Mouse (Mus musculus): ENCODE measurements around the gene Eif4g2.
A peak's percentile ranks its signal among the peaks of the same experiment; 100 is the strongest.

The Eif4g2 gene

DNA sequence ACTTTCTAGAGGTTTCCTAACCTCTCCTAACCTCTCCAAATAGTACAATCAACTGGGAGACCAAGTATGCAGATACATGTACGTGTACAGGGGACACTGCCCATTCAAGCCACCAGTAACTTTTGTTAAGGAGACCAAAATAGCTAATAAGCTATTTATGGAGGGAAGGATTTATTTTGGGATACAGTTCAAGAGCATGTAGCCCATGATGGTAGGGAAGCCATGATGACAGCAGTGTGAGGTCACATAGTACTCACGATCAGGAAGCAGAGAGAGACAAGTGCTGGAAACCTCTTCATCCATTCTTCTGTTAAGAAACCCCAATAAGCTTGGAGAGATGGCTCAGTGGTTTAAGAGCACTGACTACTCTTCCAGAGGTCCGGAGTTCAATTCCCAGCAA lies 14.6 kb downstream of the Eif4g2 start:
- no peak for DNase-seq

DNA sequence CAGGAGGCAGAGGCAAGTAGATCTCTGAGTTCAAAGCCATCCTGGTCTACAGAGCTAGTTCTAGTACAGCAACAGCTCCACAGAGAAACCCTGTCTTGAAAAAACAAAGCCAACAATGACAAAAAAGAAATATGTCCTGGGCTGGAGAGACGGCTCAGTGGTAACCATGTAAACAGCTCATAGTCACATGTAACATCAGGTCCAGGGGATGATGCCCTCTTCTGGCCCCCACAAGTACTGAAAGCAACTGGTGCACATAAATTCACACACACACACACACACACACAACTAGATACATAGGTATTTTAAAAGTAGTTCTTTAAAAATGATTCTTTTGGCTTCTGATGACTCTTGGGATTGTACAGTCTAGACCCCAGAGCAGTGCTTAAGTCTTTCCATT lies 19.9 kb downstream of the Eif4g2 start:
- no peak for DNase-seq

DNA sequence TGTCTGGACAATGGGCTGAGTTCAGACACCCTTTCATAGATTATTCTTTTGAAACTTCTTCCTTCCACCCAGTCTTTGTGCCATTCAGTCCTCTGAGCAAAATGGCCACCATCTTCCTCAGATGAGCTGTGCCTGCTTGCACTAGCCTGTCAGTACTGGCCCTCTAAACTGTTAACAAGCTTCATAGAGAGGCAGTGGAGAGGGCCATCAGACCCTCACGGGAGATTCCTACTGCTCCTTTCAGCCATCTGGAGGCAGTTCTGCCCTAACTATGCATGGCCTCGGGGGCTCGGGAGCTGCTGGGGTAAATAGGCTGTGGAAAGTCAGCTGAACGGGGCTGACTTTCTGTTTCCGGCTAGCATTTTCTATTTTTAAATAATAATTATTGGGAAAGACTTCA lies 23.3 kb downstream of the Eif4g2 start:
- DNase-seq: no peak

DNA sequence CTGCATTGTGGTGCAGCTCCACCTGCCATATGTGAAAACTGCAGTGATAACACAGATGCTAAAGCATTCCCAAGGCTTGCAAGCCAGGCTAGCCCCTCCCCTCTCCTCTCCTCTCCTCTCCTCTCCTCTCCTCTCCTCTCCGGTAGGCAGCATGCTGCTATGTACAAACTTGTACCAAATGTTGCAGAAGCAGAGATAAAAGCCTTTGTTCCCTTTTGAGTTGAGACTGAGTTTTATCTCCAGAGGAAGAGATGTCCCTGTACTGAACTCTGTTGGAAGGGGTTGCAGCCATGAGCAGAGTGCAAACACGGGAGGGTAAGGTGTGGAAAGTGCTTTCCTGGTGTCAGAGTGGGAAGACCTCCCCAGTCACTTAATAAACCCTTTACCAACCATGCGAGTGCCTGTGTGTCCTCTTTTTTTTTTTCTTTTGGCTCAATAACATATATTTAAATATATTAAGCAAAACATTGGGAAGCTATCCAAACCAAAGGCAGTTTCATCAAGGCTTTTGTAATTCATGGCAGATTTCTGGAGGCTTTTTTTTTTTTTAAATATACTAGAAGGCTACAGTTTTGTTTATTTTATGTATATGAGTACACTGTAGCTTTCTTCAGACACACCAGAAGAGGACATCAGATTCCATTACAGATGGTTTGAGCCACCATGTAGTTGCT lies 26.7 kb downstream of the Eif4g2 start:
- DNase-seq: no peak

DNA sequence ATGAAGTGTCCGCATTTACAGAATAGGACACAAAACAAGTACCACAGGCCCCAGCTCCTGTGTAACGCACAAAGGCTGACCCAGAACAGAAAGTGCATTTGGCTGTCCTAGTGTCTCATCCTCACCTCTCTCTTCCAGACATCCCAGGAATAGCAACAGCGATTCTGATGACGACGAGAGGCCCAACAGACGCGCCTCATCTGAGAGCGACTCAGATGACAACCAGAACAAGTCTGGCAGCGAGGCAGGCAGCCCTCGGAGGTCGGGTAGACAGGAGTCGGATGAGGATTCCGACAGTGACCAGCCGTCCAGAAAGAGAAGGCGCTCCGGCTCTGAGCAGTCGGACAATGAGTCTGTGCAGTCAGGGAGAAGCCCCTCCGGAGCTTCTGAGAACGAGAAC lies 27.6 kb downstream of the Eif4g2 start:
- no peak for DNase-seq

DNA sequence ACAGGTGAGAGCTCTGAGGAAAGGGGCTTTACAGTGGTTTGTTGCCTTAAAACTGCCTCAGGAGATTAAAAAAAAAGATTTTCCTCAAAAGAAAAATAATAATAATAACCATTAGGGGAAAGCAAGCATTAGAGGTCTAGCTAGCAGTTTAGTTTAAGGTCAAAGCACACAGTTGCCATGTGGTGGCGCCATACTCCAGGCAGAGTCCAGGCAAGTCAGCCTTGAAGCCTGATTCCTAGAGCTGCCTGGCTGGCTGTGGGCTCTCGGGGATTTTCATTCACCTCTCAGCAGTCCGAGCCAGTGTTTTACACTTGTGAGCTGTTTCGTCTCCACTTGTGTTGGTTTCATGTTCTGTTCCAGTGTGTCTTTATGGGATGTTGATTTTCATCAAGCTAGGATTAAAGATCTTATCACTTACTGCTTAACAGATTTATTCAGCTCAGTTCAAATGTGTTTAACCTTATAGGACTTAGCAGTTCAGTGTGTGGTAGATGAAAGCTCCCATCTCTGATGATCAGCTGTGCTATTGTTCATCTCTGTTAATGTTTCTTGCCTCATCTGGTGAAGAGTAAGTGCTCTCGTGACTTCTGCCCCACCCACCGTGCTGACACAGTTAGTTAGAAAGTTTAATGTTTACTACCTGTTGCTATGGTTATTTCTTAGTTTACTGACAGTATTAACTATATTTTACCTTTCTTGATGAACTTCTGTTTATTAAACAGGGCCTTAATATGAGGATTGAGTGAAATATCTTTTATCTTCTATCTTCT lies 33.0 kb downstream of the Eif4g2 start:
- DNase-seq: peak; percentile 59 to 66

DNA sequence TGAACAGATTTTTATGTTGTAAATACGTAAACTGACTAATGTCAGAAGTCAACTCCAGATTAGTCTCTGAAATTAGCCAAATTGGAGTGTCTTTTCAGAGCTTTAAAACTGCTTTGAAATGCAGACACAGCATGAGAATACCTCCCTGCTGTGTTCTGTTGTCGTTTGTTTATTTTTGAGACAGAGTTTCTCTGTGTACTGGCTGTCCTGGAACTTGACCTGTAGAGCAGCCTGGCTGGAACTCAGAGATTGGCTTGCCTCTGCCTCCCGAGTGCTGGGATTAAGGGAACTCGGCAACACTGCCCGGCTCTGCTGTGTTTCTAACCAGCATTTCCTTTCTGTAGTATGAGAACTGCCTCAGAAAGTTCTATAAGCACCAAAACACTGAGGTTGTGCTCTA lies 33.9 kb downstream of the Eif4g2 start:
- no peak for DNase-seq

DNA sequence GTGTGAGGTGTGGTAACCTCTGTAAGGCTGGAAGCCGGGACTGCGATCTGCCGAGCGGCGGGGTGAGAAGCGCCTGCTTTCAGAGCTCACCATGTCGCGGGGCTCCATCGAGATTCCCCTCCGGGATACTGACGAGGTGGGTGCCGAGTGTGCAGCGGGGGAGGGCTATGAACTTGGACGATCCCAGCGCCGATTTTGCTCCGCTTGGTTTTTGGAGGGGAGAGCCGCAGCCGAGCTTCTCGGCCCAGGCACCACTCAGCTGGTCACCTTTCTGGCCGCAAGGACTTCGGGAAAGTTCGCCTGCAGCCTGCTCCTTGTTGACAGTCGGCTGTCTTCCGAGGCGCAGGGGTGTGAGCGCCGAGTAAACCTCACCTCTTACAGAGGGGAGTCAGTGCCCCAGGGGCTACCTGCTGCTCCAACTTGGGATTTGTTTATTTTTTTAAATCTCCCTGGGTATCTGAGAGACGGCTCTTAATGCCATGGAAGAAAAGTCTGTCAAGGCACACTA lies 53.7 kb downstream of the Eif4g2 start:
- no peak for DNase-seq

DNA sequence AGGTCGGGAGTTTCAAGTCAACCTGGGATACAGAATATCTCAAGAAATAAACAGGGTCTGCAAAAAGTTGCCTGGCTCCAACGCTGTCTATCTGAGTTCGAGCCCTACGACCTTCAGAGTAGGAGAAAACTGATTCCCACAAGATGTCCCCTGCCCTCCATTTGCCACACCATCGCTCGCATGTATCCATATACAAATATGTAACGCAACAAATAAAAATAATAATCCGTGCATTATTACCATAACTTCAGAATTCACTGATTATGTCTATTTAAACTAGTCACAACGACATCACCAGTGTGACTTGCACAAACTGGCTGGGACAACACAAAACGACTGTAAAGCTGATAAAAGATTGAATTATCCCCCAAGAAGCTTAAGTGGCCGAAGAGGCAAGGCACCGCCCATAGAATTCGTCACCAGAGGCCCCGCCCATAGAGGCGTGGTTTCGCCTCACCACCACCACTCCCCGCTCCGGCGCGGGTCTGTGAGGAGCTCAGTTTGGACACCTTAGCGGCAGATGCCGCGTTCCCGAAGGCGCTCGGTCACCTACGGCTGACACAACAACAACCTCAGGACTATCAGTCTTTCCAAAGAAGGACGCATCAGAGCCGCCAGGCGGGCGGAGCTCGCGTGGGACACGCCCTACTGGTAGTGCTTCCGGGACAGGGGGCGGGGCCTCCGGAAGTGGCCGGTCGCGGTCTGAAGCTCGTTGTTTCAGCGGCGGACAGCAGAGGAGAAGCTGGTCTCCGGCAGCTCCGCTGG lies 54.4 kb downstream of the Eif4g2 start, which contains the start of gene Ctr9:
TSS of gene Ctr9 (plus strand) at position 671 of the 765 bp plus-strand sequence.
- peak; percentile 93 to 96 for DNase-seq

DNA sequence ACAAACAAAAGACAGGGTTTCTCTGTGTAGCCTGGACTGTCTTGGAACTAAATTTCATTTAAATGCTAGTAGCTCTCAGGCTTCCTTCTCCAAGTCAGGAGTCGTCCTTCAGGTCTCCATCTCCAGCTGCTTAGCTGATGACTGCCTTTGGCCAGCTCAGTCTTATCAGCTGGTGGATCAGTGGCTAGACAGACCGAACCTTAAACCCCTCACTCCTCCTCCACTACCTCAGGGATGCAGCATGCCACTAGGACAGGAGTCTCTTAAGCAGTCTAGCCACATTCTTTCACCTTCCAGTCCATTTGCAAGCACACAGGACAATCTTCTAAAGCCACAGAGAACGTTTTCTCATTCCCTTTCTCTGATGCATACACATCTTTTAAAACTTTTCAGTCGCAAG lies 57.9 kb downstream of the Eif4g2 start:
- DNase-seq: no peak

DNA sequence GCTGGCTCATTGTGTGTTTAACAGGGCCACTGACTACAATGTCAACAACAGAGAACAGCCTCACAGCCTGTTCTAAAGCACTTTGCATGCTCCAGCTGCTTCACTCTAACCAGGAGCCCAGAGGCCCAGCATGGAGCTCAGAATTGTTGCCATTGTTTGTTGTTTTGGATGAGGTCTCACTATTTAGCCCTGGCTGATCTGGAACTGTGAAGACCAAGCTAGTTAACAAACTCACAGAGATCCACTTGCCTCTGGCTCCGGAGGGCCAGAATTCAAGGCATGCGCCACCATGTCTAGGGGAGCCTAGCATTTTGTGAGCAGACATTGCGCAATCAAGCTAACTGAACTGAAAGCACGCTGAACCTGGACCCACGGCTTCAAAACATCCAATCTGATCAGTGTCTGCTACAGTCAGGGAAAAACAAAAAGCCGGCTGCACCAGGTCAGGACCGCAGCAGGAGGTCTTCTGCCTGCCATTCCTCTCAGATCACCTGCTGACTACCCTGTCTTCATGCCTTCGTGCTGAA lies 58.7 kb downstream of the Eif4g2 start:
- DNase-seq: peak in 1 of 2 experiments; percentile 5

DNA sequence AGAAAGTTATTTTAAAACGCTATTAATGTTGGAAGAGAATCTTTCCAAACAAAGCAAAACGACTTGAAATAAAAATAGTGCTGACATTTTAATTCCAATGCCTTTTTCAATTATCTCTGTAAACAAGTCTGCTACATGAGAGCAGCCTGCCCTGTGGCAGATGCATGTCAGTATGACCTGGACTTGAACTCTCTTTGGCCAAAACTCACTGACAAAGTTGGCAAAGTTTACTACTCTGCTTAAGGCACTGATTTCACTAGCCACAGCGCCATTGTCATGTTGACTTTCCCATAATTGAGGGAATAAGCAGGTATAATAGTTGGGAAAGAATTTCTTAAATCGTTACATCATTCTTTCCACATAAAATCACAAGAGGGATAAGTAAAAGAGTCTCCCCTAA lies 62.0 kb downstream of the Eif4g2 start:
- no peak for DNase-seq
